Mouse (Mus musculus) heart, adult 2 months (tissue): ENCODE measurements around the gene Rorc.

Source experiments
- CTCF ChIP-seq: fragments of 200-600 bp; IDR thresholded peaks from 2 replicates; pipeline ENCODE4 v1.8.1; 2022; ENCODE audit warnings: antibody characterized with exemption, mild to moderate bottlenecking, moderate library complexity
- EP300 ChIP-seq: fragments of 200-500 bp; IDR thresholded peaks from 2 replicates; pipeline ENCODE4 v1.6.1; 2011; ENCODE audit warnings: low read depth, low read length, control low read depth; ENCODE audit not compliant: insufficient read depth
- POLR2A ChIP-seq: fragments of 200-500 bp; IDR thresholded peaks from 2 replicates; pipeline ENCODE4 v1.6.1; 2011; ENCODE audit warnings: mild to moderate bottlenecking, low read depth, low read length, control low read depth; ENCODE audit not compliant: insufficient read depth

GRCm38 (mm10) chr3:94364154-94364526 lies 8.5 kb upstream of the Rorc start:
- TF ChIP-seq CTCF (no peak), POLR2A (no peak), EP300 (no peak)
